Mouse (Mus musculus) embryonic fibroblast, embryonic 13.5 days (primary cell): ENCODE results near the gene Camta1.

ENCODE experiments used
- CTCF ChIP-seq: IDR thresholded peaks from 2 replicates; pipeline ENCODE4 v1.5.1; 2011; ENCODE audit warnings: mild to moderate bottlenecking, control low read depth, low read length, moderate library complexity, borderline replicate concordance; ENCODE audit not compliant: insufficient read depth
- POLR2A ChIP-seq: IDR thresholded peaks from 2 replicates; pipeline ENCODE4 v1.6.1; 2011; ENCODE audit warnings: low read depth, mild to moderate bottlenecking, control low read depth, low read length, moderate library complexity

- TF ChIP-seq CTCF: no peak
- no peak for TF ChIP-seq POLR2A
Measured at GRCm38 (mm10) chr4:151713714-151714113, 148.0 kb downstream of the Camta1 start.
